Mouse (Mus musculus) stomach, embryonic 15.5 days (tissue): ENCODE measurements around the gene Krt8. TPM values are rescaled to one million over a fixed set of nuclear protein-coding genes. Genes with fewer than 3 reads are reported as not detected.

Experiments used
- ATAC-seq: fragments of 200-750 bp; cut with Nextera tagmentation; 2 replicates; pipeline ENCODE4 v1.8.0; 2017; ENCODE audit warnings: low read depth, moderate number of reproducible peaks, moderate TSS enrichment; ENCODE audit not compliant: insufficient read depth, low FRiP score
- H3K27ac ChIP-seq: fragments of 300-500 bp; sonication (generic); 2 replicates; pipeline ENCODE4 v1.5.1; 2015; ENCODE audit warnings: mild to moderate bottlenecking, inconsistent platforms
- H3K27me3 ChIP-seq: fragments of 300-500 bp; sonication (generic); replicated peaks from 2 replicates; pipeline ENCODE4 v1.6.1; 2015; ENCODE audit warnings: inconsistent platforms
- H3K36me3 ChIP-seq: fragments of 300-500 bp; sonication (generic); 2 replicates; pipeline ENCODE4 v1.6.1; 2015; ENCODE audit warnings: inconsistent platforms
- H3K4me1 ChIP-seq: fragments of 300-500 bp; sonication (generic); 2 replicates; pipeline ENCODE4 v1.6.1; 2015; ENCODE audit warnings: inconsistent platforms
- H3K4me2 ChIP-seq: fragments of 300-500 bp; sonication (generic); 2 replicates; pipeline ENCODE4 v1.6.1; 2015; ENCODE audit warnings: mild to moderate bottlenecking, inconsistent platforms
- H3K4me3 ChIP-seq: fragments of 300-500 bp; sonication (generic); replicated peaks from 2 replicates; pipeline ENCODE4 v1.5.1; 2015; ENCODE audit warnings: inconsistent platforms
- H3K9ac ChIP-seq: fragments of 300-500 bp; sonication (generic); 2 replicates; pipeline ENCODE4 v1.6.1; 2015; ENCODE audit warnings: inconsistent platforms
- H3K9me3 ChIP-seq: fragments of 300-500 bp; sonication (generic); 2 replicates; pipeline ENCODE4 v1.6.1; 2016; ENCODE audit warnings: inconsistent platforms
- WGBS: fragments of 180-500 bp; shearing (Covaris S2); methylation state at CpG from one replicate; pipeline ENCODE4 v1.1.7; 2015; 5-methylcytosine and 5-hydroxymethylcytosine counted together
- polyA plus RNA-seq: library from polyadenylated mRNA; unstranded; fragments of >200 nt; fragmentation: Nextera tagmentation; extraction: Ambion mirVana; gene quantifications from 2 replicates; pipeline ENCODE4 v1.2.1, GENCODE M21; 2015

Gene Krt8
- polyA plus RNA-seq, 1 experiment from 2014 or later = 916 TPM

DNA sequence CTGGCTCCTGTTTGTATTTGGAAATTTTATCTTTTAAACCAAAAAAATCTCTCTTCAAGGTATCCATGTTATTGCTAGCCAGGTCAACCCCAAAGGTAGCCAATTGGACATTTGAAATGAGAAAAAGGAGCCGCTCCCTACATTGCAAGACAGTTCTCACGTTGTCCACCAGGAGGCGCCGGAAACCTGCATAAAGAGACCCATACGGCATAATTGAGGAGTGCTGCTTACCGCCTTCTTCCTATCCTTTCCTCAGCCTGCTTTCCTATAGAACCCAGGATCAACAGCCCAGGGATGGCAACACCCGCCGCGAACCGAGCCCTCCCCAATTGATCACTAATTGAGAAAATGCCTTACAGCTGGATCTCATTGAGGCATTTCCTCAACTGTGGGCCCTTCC, 16.2 kb downstream of the Krt8 start:
- ATAC-seq = no peak
- H3K4me2 ChIP-seq = no peak overlapping the region
- no peaks in the 10 kb centered on the region for H3K36me3 ChIP-seq
- under 1% methylated on average over 10 of the region's 10 CpGs for whole genome bisulfite sequencing
- no peaks in the 10 kb centered on the region for H3K27me3 ChIP-seq
- H3K9me3 ChIP-seq = no peaks in the 10 kb centered on the region
- no peak overlapping the region for H3K4me3 ChIP-seq
- H3K27ac ChIP-seq = no peak overlapping the region
- no peak overlapping the region for H3K9ac ChIP-seq
- H3K4me1 ChIP-seq = 0 out of 2 replicates have a peak, but pooled peaks cover 3% of the 10 kb centered on the region

GRCm38 (mm10) chr15:101984746-101985145, 19.5 kb downstream of the Krt8 start:
- H3K9me3 ChIP-seq = no peaks in the 10 kb centered on the region
- no peaks in the 10 kb centered on the region for H3K27me3 ChIP-seq
- H3K36me3 ChIP-seq = no peaks in the 10 kb centered on the region
- H3K27ac ChIP-seq = no peak overlapping the region; the same call in 1 of the 2 replicates
- H3K4me3 ChIP-seq = no peak overlapping the region
- H3K9ac ChIP-seq = no peak overlapping the region
- peaks cover 10% of the 10 kb centered on the region; the same call in 1 of the 2 replicates for H3K4me1 ChIP-seq
- ATAC-seq = no peak
- peak overlapping the region; percentile 63; the same call in 1 of the 2 replicates for H3K4me2 ChIP-seq
- 7% methylated on average over 6 of the region's 6 CpGs for WGBS

DNA sequence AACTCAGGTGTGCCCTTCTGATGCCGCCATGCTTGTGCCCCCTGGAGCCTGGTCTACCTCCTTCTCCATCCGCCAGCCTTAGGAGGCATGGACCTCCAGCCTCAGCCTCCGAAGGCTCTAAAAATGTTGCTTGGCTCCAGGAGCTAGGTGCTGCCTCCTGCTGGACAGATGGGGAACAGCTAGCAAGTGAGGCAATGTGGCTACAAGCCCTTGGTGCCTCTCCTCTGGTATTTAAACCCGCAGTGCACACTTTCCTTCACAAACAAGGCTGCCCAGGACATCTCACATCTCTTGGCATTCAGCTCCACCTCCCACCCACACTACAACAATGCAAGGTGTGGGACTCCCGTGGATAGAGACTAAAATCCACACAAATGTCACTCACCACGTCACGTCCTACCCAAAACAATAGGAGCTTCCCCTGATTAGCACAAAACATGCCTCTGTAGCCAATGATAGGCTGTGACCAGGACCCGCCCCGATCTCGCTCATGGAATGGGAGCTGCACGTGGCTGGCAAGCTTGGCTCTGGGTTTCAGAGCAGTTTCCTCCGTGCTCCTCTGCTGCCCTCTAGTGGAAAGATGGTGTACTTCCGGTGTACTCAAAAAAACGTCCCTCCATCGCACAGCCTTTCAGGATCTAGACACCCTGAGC, 20.2 kb downstream of the Krt8 start:
- H3K9ac ChIP-seq = no peak overlapping the region
- H3K4me2 ChIP-seq = peak overlapping the region; percentile 63
- peak; percentile 87 for ATAC-seq
- H3K27ac ChIP-seq = peak overlapping the region; percentile 91
- WGBS = 4% methylated on average over 15 of the region's 15 CpGs
- H3K9me3 ChIP-seq = no peaks in the 10 kb centered on the region
- H3K27me3 ChIP-seq = no peaks in the 10 kb centered on the region
- H3K4me1 ChIP-seq = peaks cover 10% of the 10 kb centered on the region; the same call in 1 of the 2 replicates
- H3K4me3 ChIP-seq = peak overlapping the region; percentile 30
- H3K36me3 ChIP-seq = no peaks in the 10 kb centered on the region

- H3K4me3 ChIP-seq = 0 out of 2 replicates have a peak overlapping the region, but pooled peaks have one; percentile 30
- no peaks in the 10 kb centered on the region for H3K36me3 ChIP-seq
- H3K4me2 ChIP-seq = peak overlapping the region; percentile 63
- no peaks in the 10 kb centered on the region for H3K27me3 ChIP-seq
- WGBS = 77% methylated on average over 13 of the region's 13 CpGs
- H3K4me1 ChIP-seq = peaks cover 17% of the 10 kb centered on the region; the same call in 1 of the 2 replicates
- H3K9me3 ChIP-seq = no peaks in the 10 kb centered on the region
- no peak for ATAC-seq
- no peak overlapping the region for H3K9ac ChIP-seq
- peak overlapping the region; percentile 91 for H3K27ac ChIP-seq
These were observed 20.9 kb downstream of the Krt8 start for GRCm38 (mm10) chr15:101983315-101983948.

- H3K27ac ChIP-seq = peak overlapping the region; percentile 81
- H3K36me3 ChIP-seq = no peaks in the 10 kb centered on the region
- no peak overlapping the region for H3K4me3 ChIP-seq
- H3K9ac ChIP-seq = 0 out of 2 replicates have a peak overlapping the region, but pooled peaks have one; percentile 9
- H3K27me3 ChIP-seq = no peaks in the 10 kb centered on the region
- WGBS = 50% methylated on average over 6 of the region's 6 CpGs
- H3K4me1 ChIP-seq = peaks cover 42% of the 10 kb centered on the region
- H3K4me2 ChIP-seq = no peak overlapping the region
- ATAC-seq = peak; percentile 12; the same call in 1 of the 2 replicates
- no peaks in the 10 kb centered on the region for H3K9me3 ChIP-seq
These were observed 23.4 kb downstream of the Krt8 start for GRCm38 (mm10) chr15:101980849-101981248.

DNA sequence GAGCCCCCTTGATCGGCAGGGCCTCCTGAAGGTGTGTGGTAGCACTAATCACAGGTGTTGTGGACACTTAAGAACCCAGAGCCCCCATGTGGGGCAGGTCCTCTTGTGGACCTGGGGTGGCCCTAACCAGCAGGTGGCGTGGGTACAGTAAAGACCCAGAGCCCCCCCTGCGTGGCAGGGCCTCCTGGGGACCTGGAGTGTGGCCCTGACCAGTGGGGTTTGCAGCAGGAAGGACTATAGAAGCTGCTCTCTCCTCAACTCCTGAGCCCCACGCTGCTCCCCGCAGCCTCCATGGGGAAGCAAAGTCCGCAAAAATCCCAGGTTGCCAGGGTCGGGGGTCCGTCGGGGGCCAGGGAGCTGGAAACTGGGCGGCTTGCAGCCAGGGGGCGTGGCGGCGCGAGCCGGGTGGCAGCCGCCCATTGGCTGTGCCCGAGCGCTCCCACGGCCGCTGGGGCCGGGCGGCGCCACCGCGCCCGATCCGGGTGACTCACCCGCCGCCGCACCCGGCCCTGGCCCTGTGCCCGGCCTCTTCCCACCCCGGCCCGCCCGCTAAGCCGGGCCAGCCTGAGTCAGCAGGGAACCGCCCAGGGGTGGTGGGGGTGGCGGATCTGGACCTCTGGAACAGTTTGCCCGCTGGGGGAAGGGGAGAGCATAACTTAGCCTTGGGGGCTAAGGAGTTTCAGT, 27.1 kb downstream of the Krt8 start:
- peaks cover 56% of the 10 kb centered on the region for H3K4me1 ChIP-seq
- ATAC-seq = peak; percentile 90
- H3K9ac ChIP-seq = 0 out of 2 replicates have a peak overlapping the region, but pooled peaks have one; percentile 32
- peak overlapping the region; percentile 26 for H3K4me3 ChIP-seq
- peak overlapping the region; percentile 64 for H3K4me2 ChIP-seq
- 3% methylated on average over 36 of the region's 39 CpGs for WGBS
- H3K9me3 ChIP-seq = no peaks in the 10 kb centered on the region
- no peaks in the 10 kb centered on the region for H3K27me3 ChIP-seq
- no peaks in the 10 kb centered on the region for H3K36me3 ChIP-seq
- H3K27ac ChIP-seq = peak overlapping the region; percentile 94

DNA sequence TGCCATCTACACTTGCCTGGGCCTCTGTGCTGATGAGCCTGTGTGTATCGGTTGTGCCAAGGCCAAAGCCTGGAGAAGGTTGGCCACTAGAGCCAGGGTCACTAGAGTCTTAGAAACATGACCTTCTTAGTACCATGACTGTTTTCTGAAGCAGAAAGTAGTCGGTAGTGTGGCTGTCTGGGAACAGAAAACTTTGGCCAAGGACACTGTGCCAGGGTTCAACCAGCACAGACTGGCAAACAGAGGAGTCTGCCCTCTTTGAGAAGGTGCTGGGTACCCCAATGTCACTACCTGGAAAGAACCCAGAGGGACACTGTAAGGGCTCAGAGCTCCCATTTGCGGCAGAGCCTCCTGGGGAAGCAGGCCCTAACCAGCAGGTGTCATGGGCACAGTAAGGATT, 27.6 kb downstream of the Krt8 start:
- WGBS = 41% methylated on average over 3 of the region's 3 CpGs
- Histone ChIP-seq H3K4me2 (peak overlapping the region; percentile 64), H3K27ac (peak overlapping the region; percentile 94), H3K27me3 (no peaks in the 10 kb centered on the region), H3K9me3 (no peaks in the 10 kb centered on the region), H3K9ac (no peak overlapping the region), H3K36me3 (no peaks in the 10 kb centered on the region), H3K4me3 (peak overlapping the region; percentile 26; the same call in 1 of the 2 replicates), H3K4me1 (peaks cover 56% of the 10 kb centered on the region)
- no peak for ATAC-seq

- no peak overlapping the region for H3K4me3 ChIP-seq
- peaks cover 52% of the 10 kb centered on the region for H3K4me1 ChIP-seq
- no peaks in the 10 kb centered on the region for H3K36me3 ChIP-seq
- 33% methylated on average over 5 of the region's 5 CpGs for WGBS
- H3K27me3 ChIP-seq = no peaks in the 10 kb centered on the region
- peak overlapping the region; percentile 94 for H3K27ac ChIP-seq
- H3K9ac ChIP-seq = no peak overlapping the region
- no peak overlapping the region for H3K4me2 ChIP-seq
- no peaks in the 10 kb centered on the region for H3K9me3 ChIP-seq
- peak; percentile 19; the same call in 1 of the 2 replicates for ATAC-seq
These were observed 28.3 kb downstream of the Krt8 start for GRCm38 (mm10) chr15:101976023-101976422.

DNA sequence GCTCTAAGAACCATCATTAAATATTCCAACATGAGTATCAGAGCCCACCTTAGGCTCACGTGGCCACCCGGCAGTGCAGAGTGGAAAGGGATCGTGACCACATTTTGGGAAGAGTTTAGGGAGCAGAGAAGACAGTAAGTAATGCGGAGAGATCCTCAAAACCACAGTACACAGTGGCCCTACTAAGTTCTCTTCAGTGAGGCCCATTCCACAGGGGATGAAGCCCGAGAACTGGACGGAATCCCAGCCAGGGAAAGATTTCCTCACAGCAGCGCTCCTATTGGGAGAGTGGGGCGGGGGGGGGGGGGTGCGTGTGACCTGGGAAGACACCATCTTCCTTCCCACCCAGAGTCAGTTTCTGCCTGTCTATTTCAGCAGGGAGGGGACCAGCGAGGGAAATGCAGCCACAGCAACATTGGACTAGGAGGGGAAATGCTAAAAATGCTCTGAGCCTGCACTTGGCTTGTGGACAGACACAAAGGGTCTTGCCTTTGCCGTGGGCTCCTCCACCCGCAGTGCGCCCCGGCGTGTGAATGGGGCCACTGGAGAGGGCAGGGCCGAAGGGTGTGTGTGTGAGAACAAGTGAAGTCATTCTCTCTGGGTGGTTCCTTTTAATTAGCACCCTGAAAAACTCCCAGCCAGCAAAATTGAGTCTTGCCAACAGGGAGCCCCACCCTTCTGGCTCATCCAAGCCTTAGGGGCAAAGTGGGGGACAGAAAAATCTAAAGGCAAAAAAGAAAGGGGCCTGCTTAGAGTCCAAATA, 30.0 kb downstream of the Krt8 start:
- H3K36me3 ChIP-seq = no peaks in the 10 kb centered on the region
- WGBS = 54% methylated on average over 16 of the region's 16 CpGs
- H3K27me3 ChIP-seq = no peaks in the 10 kb centered on the region
- H3K27ac ChIP-seq = peak overlapping the region; percentile 94
- H3K4me2 ChIP-seq = no peak overlapping the region
- H3K4me1 ChIP-seq = peaks cover 53% of the 10 kb centered on the region
- no peaks in the 10 kb centered on the region for H3K9me3 ChIP-seq
- no peak overlapping the region for H3K9ac ChIP-seq
- no peak overlapping the region for H3K4me3 ChIP-seq
- no peak for ATAC-seq

GRCm38 (mm10) chr15:101973414-101974077, 30.7 kb downstream of the Krt8 start:
- no peak overlapping the region for H3K4me2 ChIP-seq
- ATAC-seq = 0 out of 2 replicates have a peak, but pooled peaks have one; percentile 21
- no peaks in the 10 kb centered on the region for H3K9me3 ChIP-seq
- H3K4me1 ChIP-seq = peaks cover 47% of the 10 kb centered on the region
- no peaks in the 10 kb centered on the region for H3K36me3 ChIP-seq
- H3K4me3 ChIP-seq = no peak overlapping the region
- no peak overlapping the region for H3K9ac ChIP-seq
- H3K27ac ChIP-seq = peak overlapping the region; percentile 94
- WGBS = 17% methylated on average over 15 of the region's 15 CpGs
- H3K27me3 ChIP-seq = no peaks in the 10 kb centered on the region

DNA sequence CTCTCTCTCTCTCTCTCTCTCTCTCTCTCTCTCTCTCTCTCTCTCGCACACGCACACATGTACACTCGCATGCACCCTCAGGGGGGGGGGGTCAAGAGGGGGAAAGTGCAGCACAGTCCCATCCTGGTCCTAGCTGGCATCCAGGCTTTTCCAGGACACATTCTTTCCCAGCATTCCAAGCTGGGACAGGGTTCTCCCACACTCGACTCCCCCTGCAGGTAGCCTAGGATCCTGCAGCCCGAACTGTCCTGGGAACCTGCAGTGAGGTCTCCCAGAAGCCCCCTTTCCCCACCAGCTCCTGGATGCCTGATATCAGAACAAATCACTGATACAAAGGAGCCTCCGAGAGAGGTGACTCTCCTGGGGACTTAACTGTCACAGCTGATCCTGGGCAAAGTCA, 33.7 kb downstream of the Krt8 start:
- ATAC-seq = no peak
- Histone ChIP-seq H3K9ac (no peak overlapping the region), H3K9me3 (no peaks in the 10 kb centered on the region), H3K36me3 (no peaks in the 10 kb centered on the region), H3K4me1 (peaks cover 18% of the 10 kb centered on the region), H3K4me2 (no peak overlapping the region), H3K27me3 (no peaks in the 10 kb centered on the region), H3K27ac (no peak overlapping the region), H3K4me3 (no peak overlapping the region)
- 14% methylated on average over 3 of the region's 6 CpGs for WGBS
